Mouse (Mus musculus) cerebral cortex, adult 2 months (tissue): ENCODE measurements around the gene Tctex1d1.

Source experiments
- WGBS: fragments of 180-500 bp; shearing (Covaris S2); methylation state at CpG from one replicate; pipeline ENCODE4 v1.1.7; 2018; 5-methylcytosine and 5-hydroxymethylcytosine counted together

Gene Tctex1d1

DNA sequence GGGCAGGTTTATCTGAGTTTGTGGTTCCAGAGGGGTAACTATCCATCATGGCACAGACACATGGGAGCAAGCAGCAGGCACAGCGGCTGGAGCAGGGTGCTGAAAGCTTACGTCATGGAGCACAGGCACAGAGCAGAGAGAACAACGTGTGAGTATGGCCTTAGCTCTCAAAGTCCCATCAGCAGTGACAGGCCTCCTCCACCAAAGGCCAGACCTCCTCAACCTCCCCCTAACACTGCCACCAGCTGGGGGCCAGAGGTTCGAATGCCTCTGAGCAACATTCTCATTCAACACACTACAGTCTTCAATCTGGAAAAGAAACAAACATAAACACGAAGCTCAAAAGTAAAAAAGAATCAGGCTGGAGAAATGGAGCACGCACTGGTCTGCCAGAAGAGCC is 10.1 kb downstream of the Tctex1d1 start:
- 85% methylated on average over 6 of the region's 6 CpGs for WGBS

DNA sequence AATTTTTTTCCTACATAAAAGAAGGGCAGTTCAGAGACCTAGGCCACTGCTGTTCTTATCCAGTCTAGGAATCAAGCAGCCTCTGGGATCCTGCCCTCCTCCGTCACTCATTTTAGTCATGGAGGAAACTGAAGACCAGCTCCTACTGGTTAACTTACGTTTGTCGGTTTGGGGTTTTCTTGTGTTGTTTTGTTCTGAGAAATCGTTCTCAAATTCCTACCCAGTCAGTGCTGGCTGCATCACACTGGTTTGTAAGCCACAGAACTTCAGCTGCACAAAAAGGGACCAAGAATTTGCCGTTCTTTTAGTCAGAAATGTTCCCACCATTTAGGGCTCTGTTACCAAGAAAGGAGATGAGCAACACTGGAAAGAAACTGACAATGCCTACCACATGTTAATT is 11.0 kb downstream of the Tctex1d1 start:
- 85% methylated on average over 5 of the region's 5 CpGs for WGBS

DNA sequence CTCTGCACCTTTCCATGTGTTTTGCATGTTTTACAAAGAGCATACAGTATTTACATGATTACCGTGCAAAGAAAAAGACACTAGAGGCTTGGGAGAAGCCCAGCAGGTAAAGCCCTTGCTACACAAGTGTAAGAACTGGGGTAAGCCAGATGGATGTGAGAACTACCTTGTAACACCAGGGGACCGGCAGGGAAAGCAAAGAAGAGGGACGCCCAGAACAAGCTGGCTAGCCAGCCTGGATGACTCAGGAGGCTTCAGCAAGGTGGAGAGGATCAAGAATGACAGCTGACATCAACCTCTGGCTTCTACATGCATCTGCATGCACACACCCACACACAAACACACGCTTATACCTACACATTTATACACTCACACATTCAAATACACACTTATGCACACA is 11.6 kb downstream of the Tctex1d1 start:
- 92% methylated on average over 4 of the region's 4 CpGs for WGBS

GRCm38 (mm10) chr4:102990595-102991340 is 12.4 kb downstream of the Tctex1d1 start:
- 87% methylated on average over 11 of the region's 11 CpGs for WGBS

- 93% methylated on average over 3 of the region's 3 CpGs for WGBS
Measured at GRCm38 (mm10) chr4:102991685-102992084, 13.3 kb downstream of the Tctex1d1 start.

GRCm38 (mm10) chr4:103004681-103005080 is 26.3 kb downstream of the Tctex1d1 start:
- 82% methylated on average over 4 of the region's 4 CpGs for WGBS

GRCm38 (mm10) chr4:103005190-103005945 is 27.0 kb downstream of the Tctex1d1 start:
- WGBS, result 68% methylated on average over 15 of the region's 15 CpGs

- WGBS, result 82% methylated on average over 5 of the region's 5 CpGs
Measured at GRCm38 (mm10) chr4:103006266-103006665, 27.9 kb downstream of the Tctex1d1 start.

DNA sequence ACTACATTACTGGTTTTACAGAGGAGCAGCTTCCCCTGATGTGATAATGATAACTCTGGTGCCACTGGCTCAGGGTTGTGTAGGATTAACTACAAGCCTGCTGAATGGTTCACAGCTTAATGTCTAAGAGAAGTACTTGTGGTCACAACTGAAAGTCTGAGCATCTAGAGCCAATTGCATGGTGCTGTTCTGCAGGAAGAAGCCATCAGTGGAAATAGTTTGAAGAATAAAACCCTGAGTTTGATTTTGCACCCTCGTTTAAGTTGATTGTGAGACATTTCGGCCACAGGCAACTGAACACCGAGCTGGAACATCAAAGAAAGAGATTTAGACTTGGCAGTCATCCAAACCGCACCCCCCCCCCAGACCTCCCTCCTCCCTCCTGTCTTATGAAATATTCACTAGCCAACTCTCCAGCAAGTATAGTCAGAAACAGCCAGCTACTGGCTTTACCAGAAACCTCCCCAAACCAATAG is 28.6 kb downstream of the Tctex1d1 start:
- WGBS, result 26% methylated on average over 4 of the region's 4 CpGs

DNA sequence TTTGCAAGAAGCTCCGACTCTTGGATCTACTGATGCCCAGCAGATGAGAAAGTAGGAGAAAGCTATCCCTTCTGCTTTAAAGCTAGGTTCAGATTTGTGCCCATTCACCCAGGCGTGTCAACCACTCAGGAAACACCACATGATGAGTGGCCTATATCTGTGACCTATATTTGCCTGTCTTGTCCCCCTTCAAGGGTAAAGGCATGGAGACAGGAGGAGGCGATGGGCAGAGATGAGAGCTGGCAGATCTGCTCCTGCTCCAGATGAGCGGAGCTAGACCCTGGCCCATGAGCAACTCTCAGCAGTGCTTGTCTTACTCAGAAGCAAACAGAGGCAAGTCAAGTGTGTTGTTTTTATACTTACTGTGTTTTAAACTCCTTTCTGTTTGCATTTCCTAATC is 32.3 kb downstream of the Tctex1d1 start:
- 96% methylated on average over 4 of the region's 4 CpGs for WGBS

GRCm38 (mm10) chr4:103011823-103012222 is 33.4 kb downstream of the Tctex1d1 start:
- WGBS, result 28% methylated on average over 7 of the region's 7 CpGs

DNA sequence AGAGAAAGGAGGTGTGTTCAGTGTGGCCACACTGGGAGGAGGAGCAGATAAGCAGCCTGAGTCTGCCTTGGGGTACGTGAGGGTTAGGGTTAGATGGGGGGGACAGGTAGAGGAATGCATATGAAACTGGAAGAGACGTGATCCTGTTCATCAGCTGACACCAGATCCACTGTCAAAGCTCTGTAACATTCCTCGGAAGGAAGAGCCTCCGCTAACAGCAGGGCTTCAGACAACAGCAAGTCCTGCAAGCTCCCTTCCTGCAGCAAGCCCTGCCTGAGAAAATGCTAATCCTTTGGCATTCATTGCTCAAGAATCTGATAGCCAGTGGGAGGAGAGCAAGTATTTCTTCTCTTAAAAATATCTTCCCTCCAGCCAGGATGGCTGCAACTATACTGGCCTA is 35.1 kb downstream of the Tctex1d1 start:
- 21% methylated on average over 4 of the region's 4 CpGs for WGBS

DNA sequence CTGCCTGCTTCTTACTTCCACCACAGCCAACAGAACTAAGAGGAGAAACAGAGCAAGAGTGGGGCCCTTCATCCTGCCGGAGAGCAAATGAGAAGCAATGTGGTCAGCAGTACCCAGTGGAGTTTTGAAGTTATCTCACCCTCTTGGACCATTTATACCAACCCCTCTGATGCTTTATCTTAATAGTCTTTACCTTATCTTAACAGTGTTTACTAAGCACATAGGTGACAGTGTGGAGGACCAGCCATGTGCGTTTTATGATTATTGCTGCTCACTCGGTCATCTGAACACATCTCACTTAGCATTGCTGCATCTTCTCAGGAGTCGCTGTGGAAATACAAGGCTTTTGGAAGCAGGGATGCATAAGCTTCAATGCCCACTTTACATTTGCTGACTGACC is 48.2 kb downstream of the Tctex1d1 start, which contains the start of gene Insl5:
Gene Insl5, minus strand, starts transcription at position 222 of the 400 bp plus-strand sequence.
- WGBS, result 94% methylated on average over 4 of the region's 4 CpGs

DNA sequence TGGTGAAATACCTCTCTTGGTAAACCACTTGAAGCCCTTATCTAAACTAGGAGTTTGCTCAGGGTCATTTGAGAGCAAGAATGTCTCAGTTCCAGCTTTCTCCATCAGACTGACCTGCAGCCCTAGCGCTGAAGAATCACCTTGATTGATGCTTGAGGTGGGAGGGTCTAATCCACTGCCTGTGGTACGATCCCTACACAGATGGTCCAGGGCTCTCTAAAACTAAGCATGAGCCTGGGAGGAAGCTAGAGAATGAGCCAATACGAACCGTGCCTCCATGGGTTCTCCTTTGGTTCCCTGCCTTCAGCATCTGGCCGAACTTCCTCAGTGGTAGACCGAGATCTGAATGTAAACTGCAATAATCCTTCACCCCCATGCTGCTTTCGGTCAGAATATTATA is 49.3 kb downstream of the Tctex1d1 start:
- 86% methylated on average over 7 of the region's 7 CpGs for WGBS

DNA sequence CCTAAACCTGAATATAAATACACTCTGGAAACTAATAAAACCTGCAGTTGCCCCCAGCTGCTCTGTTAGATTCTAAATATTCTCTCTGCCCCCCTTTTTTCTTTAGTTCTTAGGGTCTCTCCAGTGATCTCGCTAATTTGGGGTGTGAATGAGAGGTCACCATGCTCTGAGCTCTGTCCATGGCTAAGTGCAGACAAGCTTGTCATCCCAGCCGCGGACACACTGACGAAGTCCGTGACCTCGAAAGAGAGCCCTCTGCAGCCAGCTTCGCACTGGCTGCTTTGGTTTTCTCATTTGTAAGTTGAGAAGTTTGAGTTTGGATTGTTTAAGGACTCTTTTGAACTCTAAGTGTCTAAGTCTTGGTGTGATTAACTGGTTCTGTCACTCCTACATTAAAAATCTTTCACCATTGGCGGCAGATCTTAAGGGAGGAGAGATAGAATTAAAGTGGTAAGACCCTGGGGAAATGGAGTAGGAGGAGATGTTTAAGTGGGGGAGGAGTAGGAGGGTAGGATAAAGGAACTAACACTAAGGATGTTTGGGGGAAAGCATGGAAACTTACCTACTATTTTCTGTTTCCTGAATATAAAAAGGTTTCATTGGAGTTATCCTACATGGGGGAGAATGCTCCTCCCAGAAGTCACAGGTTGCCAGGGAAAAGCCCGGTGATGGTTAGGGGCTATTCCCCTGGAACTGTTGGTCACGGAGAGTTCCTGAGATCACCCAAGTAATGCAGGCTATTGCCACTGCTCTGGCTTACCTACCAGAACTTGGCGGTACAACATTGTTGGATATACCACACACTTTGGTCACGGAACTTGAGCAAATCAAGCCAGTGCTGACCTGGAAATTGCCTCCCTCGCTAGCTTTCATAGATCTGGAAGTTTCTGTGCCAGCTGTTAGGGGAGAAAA is 50.0 kb downstream of the Tctex1d1 start:
- 85% methylated on average over 13 of the region's 13 CpGs for WGBS

GRCm38 (mm10) chr4:103039103-103039837 is 60.9 kb downstream of the Tctex1d1 start:
- WGBS, result 89% methylated on average over 14 of the region's 14 CpGs

- WGBS, result 62% methylated on average over 5 of the region's 5 CpGs
Measured at GRCm38 (mm10) chr4:103039838-103040191, 61.4 kb downstream of the Tctex1d1 start.

- 93% methylated on average over 11 of the region's 11 CpGs for WGBS
Measured at GRCm38 (mm10) chr4:103042997-103043396, 64.6 kb downstream of the Tctex1d1 start.

- 74% methylated on average over 11 of the region's 11 CpGs for WGBS
Measured at GRCm38 (mm10) chr4:103048046-103048445, 69.6 kb downstream of the Tctex1d1 start.
